Mouse (Mus musculus) gastrocnemius, postnatal 14 days (tissue): ENCODE data around the gene Raph1. TPM values are rescaled to one million over a fixed set of nuclear protein-coding genes. Genes with fewer than 3 reads are reported as not detected.

ENCODE experiments used
- DNase-seq: peaks from one replicate; pipeline ENCODE4 v3.0.0; 2021; ENCODE audit warnings: mixed read lengths
- intact Hi-C: fragments of 180-260 bp; cut with DNase I; formaldehyde crosslinking; loops from one replicate; pipeline ENCODE4 v1.15.1; 2025; ENCODE audit warnings: low total_unique reads
- total RNA-seq, 2 experiments: library from RNA; stranded (reverse); gene quantifications; 2 replicates each; pipeline ENCODE4 v1.2.3; 2021

Raph1 gene
- total RNA-seq, 2 experiments from 2014 or later, result 22.8 to 33.3 TPM

GRCm38 (mm10) chr1:60567321-60567720 is 417 bp upstream of the Raph1 start:
- DNase-seq, result no peak
- intact Hi-C loops, result no loop called here

- DNase-seq, result no peak
- intact Hi-C loops, result no loop called here
Observed at GRCm38 (mm10) chr1:60565931-60566630, 823 bp downstream of the Raph1 start.

DNA sequence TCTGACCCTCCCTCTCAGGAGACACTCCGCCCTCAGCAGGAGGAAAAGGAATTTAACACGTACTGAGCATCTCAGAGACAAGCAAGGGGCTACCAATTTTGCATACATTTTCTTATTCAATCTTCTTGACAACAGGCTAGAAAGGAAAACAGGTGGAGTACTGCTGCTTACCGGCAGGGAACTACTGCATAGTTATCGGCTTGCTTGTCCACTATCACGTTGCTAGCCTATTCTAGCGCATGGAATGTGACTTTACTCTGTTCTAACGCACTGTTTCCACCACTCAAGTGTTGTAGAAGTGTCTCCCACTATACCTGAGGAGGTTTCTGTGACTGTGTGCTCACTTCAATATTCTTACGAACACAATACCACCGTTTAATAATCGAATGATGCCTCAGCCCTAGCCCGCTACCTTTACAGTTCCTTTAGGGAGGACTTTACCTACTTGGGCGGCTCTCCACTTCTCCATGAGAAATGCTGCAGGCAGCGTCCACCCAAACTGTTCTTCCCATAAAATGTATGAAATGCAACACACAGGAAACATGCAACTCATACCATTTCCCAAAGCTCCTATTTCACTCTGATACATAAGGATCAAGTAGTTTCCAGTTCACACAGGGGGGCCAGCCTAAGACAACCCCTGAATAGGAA is 1.5 kb downstream of the Raph1 start:
- intact Hi-C loops, result no loop called here
- no peak for DNase-seq

GRCm38 (mm10) chr1:60564691-60565090 is 2.2 kb downstream of the Raph1 start:
- intact Hi-C loops, result no loop called here
- no peak for DNase-seq

- DNase-seq, result no peak
- intact Hi-C loops, result no loop called here
Observed at GRCm38 (mm10) chr1:60563021-60563420, 3.9 kb downstream of the Raph1 start.

GRCm38 (mm10) chr1:60543681-60544080 is 23.2 kb downstream of the Raph1 start:
- DNase-seq, result no peak
- intact Hi-C loops, result no loop called here

GRCm38 (mm10) chr1:60539272-60539671 is 27.6 kb downstream of the Raph1 start:
- intact Hi-C loops, result loop anchor here (10.0 kb wide), 1 partner anchor 316 kb away; no protein-coding TSS in a partner anchor
- DNase-seq, result no peak

DNA sequence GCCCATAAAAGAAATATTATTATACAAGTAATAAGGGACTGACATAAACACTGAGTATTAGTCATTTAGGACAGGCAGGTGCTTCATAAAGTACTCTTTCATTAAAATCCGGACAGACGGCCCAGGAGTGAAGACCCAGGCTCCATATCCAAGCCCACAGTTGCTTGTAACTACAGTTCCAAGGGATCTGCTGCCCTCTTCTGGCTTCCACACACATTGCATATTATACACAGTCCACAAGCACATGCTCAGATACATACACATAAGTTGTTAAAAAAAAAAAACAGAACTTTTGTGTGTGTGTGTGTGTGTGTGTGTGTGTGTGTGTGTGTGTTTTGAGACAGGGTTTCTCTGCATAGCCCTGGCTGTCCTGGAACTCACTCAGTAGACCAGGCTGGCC is 32.0 kb downstream of the Raph1 start:
- intact Hi-C loops, result loop anchor here (10.0 kb wide), 1 partner anchor 320 kb away; no protein-coding TSS in a partner anchor
- DNase-seq, result no peak

DNA sequence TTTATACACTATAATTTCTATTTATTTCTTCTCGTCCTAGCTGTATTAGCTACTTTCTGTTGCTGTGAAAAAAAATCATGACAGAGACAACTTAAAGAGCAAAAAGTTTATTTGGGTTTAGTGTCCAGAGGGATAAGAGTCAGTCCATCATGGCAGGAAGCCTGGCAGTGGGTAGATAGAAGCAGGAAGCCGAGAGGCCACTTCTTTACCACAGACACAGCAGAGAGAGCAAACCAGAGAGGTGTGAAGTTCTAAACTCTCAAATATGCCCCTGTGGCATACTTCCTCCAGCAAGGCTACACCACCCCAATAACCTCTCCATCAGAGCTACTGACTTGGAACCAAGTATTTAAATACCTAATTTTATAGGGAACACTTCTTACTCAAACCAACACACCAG is 36.3 kb downstream of the Raph1 start:
- no peak for DNase-seq
- intact Hi-C loops, result loop anchor here (10.0 kb wide), 1 partner anchor 324 kb away; no protein-coding TSS in a partner anchor

DNA sequence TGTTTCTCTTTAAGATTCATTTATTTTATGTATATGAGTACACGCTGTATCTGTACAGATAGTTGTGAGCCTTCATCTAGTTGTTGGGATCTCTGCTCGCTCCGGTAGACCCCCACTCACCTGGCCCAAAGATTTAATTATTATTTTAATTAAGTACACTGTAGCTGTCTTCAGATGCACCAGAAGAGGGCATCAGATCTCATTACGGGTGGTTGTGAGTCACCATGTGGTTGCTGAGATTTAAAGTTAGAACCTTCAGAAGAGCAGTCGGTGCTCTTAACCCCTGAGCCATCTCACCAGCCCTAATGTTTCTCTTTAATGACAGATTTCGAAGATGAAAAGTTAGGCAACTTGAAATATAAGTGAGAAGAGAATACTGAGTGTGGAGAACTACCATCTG is 36.8 kb downstream of the Raph1 start:
- intact Hi-C loops, result loop anchor here (10.0 kb wide), 1 partner anchor 325 kb away; no protein-coding TSS in a partner anchor
- no peak for DNase-seq

- DNase-seq, result no peak
- intact Hi-C loops, result no loop called here
Observed at GRCm38 (mm10) chr1:60510584-60510983, 56.3 kb downstream of the Raph1 start.

- DNase-seq, result no peak
- intact Hi-C loops, result no loop called here
Observed at GRCm38 (mm10) chr1:60503456-60503855, 63.4 kb downstream of the Raph1 start.

DNA sequence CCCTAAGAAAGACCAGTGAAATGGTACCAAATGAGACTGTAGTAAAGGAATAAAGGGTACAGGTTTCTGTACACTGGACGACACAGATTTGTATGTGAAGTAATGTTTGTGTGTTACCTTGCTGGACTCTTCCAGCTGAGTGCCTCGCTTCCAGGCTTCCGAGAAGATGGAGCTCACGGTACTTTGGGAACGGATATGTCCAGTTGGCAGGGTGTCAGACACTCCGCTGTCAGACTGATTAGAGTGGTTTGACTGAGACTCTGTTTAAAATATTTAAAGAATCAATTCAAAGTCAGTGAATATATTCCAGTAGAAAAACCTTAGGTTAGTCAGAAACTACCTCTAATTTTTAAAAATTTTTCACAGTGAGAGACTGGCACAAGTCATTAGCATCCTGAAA is 73.5 kb downstream of the Raph1 start:
- no peak for DNase-seq
- intact Hi-C loops, result no loop called here

- DNase-seq, result no peak
- intact Hi-C loops, result no loop called here
Observed at GRCm38 (mm10) chr1:60492404-60492803, 74.5 kb downstream of the Raph1 start.

GRCm38 (mm10) chr1:60490510-60490909 is 76.4 kb downstream of the Raph1 start:
- intact Hi-C loops, result no loop called here
- DNase-seq, result no peak

DNA sequence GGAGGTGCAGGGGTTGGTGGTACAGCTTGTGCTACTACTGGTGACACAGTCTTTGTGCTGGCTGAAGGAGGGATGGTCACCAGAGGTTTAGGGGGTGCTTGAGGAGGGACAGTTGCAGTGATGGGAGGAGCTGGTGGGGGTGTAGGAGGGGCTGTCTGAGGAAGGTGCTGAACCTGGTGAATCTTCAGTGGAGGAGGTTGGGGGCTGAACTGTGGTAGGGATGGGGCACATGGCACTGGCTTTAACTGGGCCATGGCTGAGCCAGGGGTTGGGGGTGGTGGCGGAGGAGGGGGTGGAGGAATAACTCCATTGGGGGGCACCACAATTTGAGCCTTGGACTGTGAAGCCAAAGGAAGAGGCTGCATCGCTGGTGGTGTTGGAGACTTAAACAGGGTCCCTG is 77.2 kb downstream of the Raph1 start:
- no peak for DNase-seq
- intact Hi-C loops, result no loop called here

- no peak for DNase-seq
- intact Hi-C loops, result no loop called here
Observed at GRCm38 (mm10) chr1:60488635-60489034, 78.3 kb downstream of the Raph1 start.

- DNase-seq, result no peak
- intact Hi-C loops, result no loop called here
Observed at GRCm38 (mm10) chr1:60485649-60486048, 81.3 kb downstream of the Raph1 start.

GRCm38 (mm10) chr1:60482881-60483280 is 84.0 kb downstream of the Raph1 start:
- no peak for DNase-seq
- intact Hi-C loops, result no loop called here

- DNase-seq, result no peak
- intact Hi-C loops, result no loop called here
Observed at GRCm38 (mm10) chr1:60481561-60481960, 85.3 kb downstream of the Raph1 start.

GRCm38 (mm10) chr1:60470541-60470940 is 96.4 kb downstream of the Raph1 start:
- DNase-seq, result no peak
- intact Hi-C loops, result no loop called here
